ENCODE assay signal across 14 mouse cellular contexts in genomic region chr7:16417141-16417771, GRCm38 (mm10). TPM values are rescaled to one million over a fixed set of nuclear protein-coding genes. Genes with fewer than 3 reads are reported as not detected.
DNase-seq lines count a peak whose midpoint lies in the region; ATAC-seq and TF ChIP-seq lines count a peak whose summit lies in the region.
"Had no signal": no experiment of that assay in that cellular context is flagged by ENCODE, and none has a peak within 500 bp of the region (broad histone marks: within the 10 kb centered on the region; RNA-seq: fewer than 3 reads in every experiment).

No protein-coding gene starts in this region.

- ATAC-seq in liver, embryonic 11.5 days (replicated peaks; ENCODE audit: low FRiP score), result no peak
- ATAC-seq in liver, embryonic 12.5 days, result no peak
- ATAC-seq: forebrain, postnatal 0 days; intestine, embryonic 16.5 days had no signal

- H3K4me3 ChIP-seq in liver, embryonic 11.5 days (ENCODE audit: low read depth, low read length), result no peak overlapping the region
- H3K4me3 ChIP-seq in liver, embryonic 12.5 days, result no peak overlapping the region
- no peak overlapping the region for H3K4me3 ChIP-seq in small intestine, adult 2 months (ENCODE audit: low read depth, low read length)
- H3K4me3 ChIP-seq: midbrain, embryonic 10.5 days; neural tube, embryonic 15.5 days had no signal

- 0 out of 2 replicates have a peak overlapping the region, but pooled peaks have one; percentile 5 for H3K27ac ChIP-seq in liver, embryonic 11.5 days (ENCODE audit: low read depth, low read length)
- H3K27ac ChIP-seq in liver, embryonic 12.5 days, result no peak overlapping the region
- H3K27ac ChIP-seq in small intestine, adult 2 months (ENCODE audit: insufficient read depth, low read depth, low read length), result peak overlapping the region; percentile 89
- H3K27ac ChIP-seq: midbrain, embryonic 10.5 days; neural tube, embryonic 15.5 days had no signal

- TF ChIP-seq CTCF in small intestine, adult 2 months (IDR thresholded peaks at IDR 0.05; ENCODE audit: extremely low read depth, insufficient read length, insufficient replicate concordance, low read depth, low read length), result no peak

- H3K27me3 ChIP-seq in liver, embryonic 11.5 days (replicated peaks; ENCODE audit: control insufficient read depth, insufficient read depth, low read length), result no peaks in the 10 kb centered on the region
- no peaks in the 10 kb centered on the region for H3K27me3 ChIP-seq in liver, embryonic 12.5 days (replicated peaks)
- H3K27me3 ChIP-seq in small intestine, adult 2 months (ENCODE audit: control insufficient read depth, insufficient read depth, low read length), result no peaks in the 10 kb centered on the region
- H3K27me3 ChIP-seq: neural tube, embryonic 15.5 days had no signal

- DNase-seq in liver, embryonic 11.5 days (ENCODE audit: low spot score), result no peak
- DNase-seq in heart, adult 9 months (ENCODE audit: low spot score in 2 of 2), result peak; percentile 80 to 81
- peak; percentile 55 for DNase-seq in kidney, postnatal 10 days
- no peak for DNase-seq in cerebellum, postnatal 36 days
- DNase-seq in left cerebral cortex, adult 8-10 months (ENCODE audit: low spot score in 2 of 2), result no peak
- DNase-seq in thymus, postnatal 25 days, result no peak
- DNase-seq: forebrain, postnatal 0 days; left cerebral cortex, postnatal 4 days; thymus, postnatal 4 days had no signal

- no peaks in the 10 kb centered on the region for H3K9me3 ChIP-seq in liver, embryonic 11.5 days (ENCODE audit: control insufficient read depth, low read length)
- no peaks in the 10 kb centered on the region for H3K9me3 ChIP-seq in liver, embryonic 12.5 days (replicated peaks)
- H3K9me3 ChIP-seq: midbrain, embryonic 10.5 days; neural tube, embryonic 15.5 days had no signal

- H3K4me1 ChIP-seq in liver, embryonic 11.5 days (replicated peaks; ENCODE audit: control insufficient read depth, insufficient read depth, low read length), result peaks cover 9% of the 10 kb centered on the region
- H3K4me1 ChIP-seq in liver, embryonic 12.5 days, result peaks cover 42% of the 10 kb centered on the region
- peaks cover 38% of the 10 kb centered on the region for H3K4me1 ChIP-seq in small intestine, adult 2 months (ENCODE audit: control insufficient read depth, insufficient read depth, insufficient read length, low read length)

- no peak for TF ChIP-seq POLR2A in small intestine, adult 2 months (IDR thresholded peaks at IDR 0.05; ENCODE audit: low read depth, low read length)

- H3K9ac ChIP-seq in liver, embryonic 11.5 days (ENCODE audit: low read depth, low read length), result no peak overlapping the region
- no peak overlapping the region for H3K9ac ChIP-seq in liver, embryonic 12.5 days
- H3K9ac ChIP-seq: forebrain, postnatal 0 days; neural tube, embryonic 15.5 days had no signal

- H3K4me2 ChIP-seq in liver, embryonic 11.5 days, result no peak overlapping the region
- no peak overlapping the region for H3K4me2 ChIP-seq in liver, embryonic 12.5 days
- H3K4me2 ChIP-seq: neural tube, embryonic 15.5 days had no signal

- peaks cover 48% of the 10 kb centered on the region for H3K36me3 ChIP-seq in liver, embryonic 11.5 days (ENCODE audit: control insufficient read depth, insufficient read depth, low read length)
- H3K36me3 ChIP-seq in liver, embryonic 12.5 days, result peaks cover 99% of the 10 kb centered on the region
- H3K36me3 ChIP-seq in small intestine, adult 2 months (ENCODE audit: control insufficient read depth, insufficient read depth, low read length), result peaks cover 45% of the 10 kb centered on the region

- WGBS in liver, embryonic 11.5 days, result 89% methylated on average over 10 of the region's 10 CpGs
- WGBS in liver, embryonic 12.5 days (ENCODE audit: insufficient replicate concordance), result 86% methylated on average over 10 of the region's 10 CpGs
- 62% methylated on average over 10 of the region's 10 CpGs for WGBS in small intestine, adult 2 months

RNA-seq across cellular contexts. Expression of gene Zc3h4, which starts 16.5 kb away (rescaled TPM):
- 14.1 and 18.6 TPM in 2 replicates for polyA plus RNA-seq in liver, embryonic 11.5 days (2014; fragmentation: Nextera tagmentation; extraction: Ambion mirVana)
- polyA plus RNA-seq in liver, embryonic 12.5 days (2016; fragmentation: Nextera tagmentation; extraction: Ambion mirVana), result 14.5 and 17.6 TPM in 2 replicates
- polyA plus RNA-seq in small intestine, adult 2 months (2012; rRNA removed), result 23.3 and 60.6 TPM in 2 replicates
- total RNA-seq in left cerebral cortex, adult 8-10 months (2022), result 10 to 100 TPM; 48.3 to 56.6 (median 52.4) TPM

RNA-seq across cellular contexts. Expression of gene Sae1, which starts 29.6 kb away (rescaled TPM):
- 267 and 287 TPM in 2 replicates for polyA plus RNA-seq in liver, embryonic 11.5 days (2014; fragmentation: Nextera tagmentation; extraction: Ambion mirVana)
- polyA plus RNA-seq in liver, embryonic 12.5 days (2016; fragmentation: Nextera tagmentation; extraction: Ambion mirVana), result 182 and 187 TPM in 2 replicates
- polyA plus RNA-seq in small intestine, adult 2 months (2012; rRNA removed), result 9.8 and 15.0 TPM in 2 replicates
- total RNA-seq in left cerebral cortex, adult 8-10 months (2022), result 100 to 1,000 TPM in 3 of 4 experiments, 10 to 100 TPM in 1; 92.2 to 108 (median 105) TPM

RNA-seq across cellular contexts. Expression of gene Tmem160, which starts 35.3 kb away (rescaled TPM):
- polyA plus RNA-seq in liver, embryonic 11.5 days (2014; fragmentation: Nextera tagmentation; extraction: Ambion mirVana), result 54.4 and 54.5 TPM in 2 replicates
- polyA plus RNA-seq in liver, embryonic 12.5 days (2016; fragmentation: Nextera tagmentation; extraction: Ambion mirVana), result 43.9 and 48.0 TPM in 2 replicates
- polyA plus RNA-seq in small intestine, adult 2 months (2012; rRNA removed), result 156 and 330 TPM in 2 replicates
- 10 to 100 TPM; 53.3 to 81.3 (median 69.6) TPM for total RNA-seq in left cerebral cortex, adult 8-10 months (2022)

Comparison
In these comparisons a context has a peak if more than half of its experiments do, and no peak if none do; other contexts are left out.
1. DNase-seq: peak in heart, adult 9 months (2 of 2) and kidney, postnatal 10 days (single experiment); none in liver, embryonic 11.5 days (single experiment), cerebellum, postnatal 36 days (0 of 2), left cerebral cortex, adult 8-10 months (0 of 2) and thymus, postnatal 25 days (single experiment).
2. RNA of gene Sae1, which starts 29.6 kb away (polyA plus RNA-seq): 267 to 287 TPM in liver, embryonic 11.5 days and 182 to 187 TPM in liver, embryonic 12.5 days; 9.8 to 15.0 TPM in small intestine, adult 2 months; every median in the first group is over 10 times any median in the second.